Mouse (Mus musculus) midbrain, embryonic 10.5 days (tissue): ENCODE measurements around the gene F10. TPM values are rescaled to one million over a fixed set of nuclear protein-coding genes. Genes with fewer than 3 reads are reported as not detected.

Source experiments
- DNase-seq: peaks from one replicate; pipeline ENCODE4 v3.0.0-alpha.2; 2017; ENCODE audit warnings: low spot score
- H3K27ac ChIP-seq: fragments of 300-500 bp; sonication (generic); replicated peaks from 2 replicates; pipeline ENCODE4 v1.5.1; 2016; ENCODE audit warnings: mild to moderate bottlenecking
- H3K27me3 ChIP-seq: fragments of 300-500 bp; sonication (generic); 2 replicates; pipeline ENCODE4 v1.6.1; 2016; ENCODE audit warnings: low read depth, mild to moderate bottlenecking; ENCODE audit not compliant: poor library complexity, severe bottlenecking
- H3K36me3 ChIP-seq: fragments of 300-500 bp; sonication (generic); 2 replicates; pipeline ENCODE4 v1.6.1; 2016; ENCODE audit warnings: mild to moderate bottlenecking, moderate library complexity
- H3K4me1 ChIP-seq: fragments of 300-500 bp; sonication (generic); 2 replicates; pipeline ENCODE4 v1.6.1; 2016
- H3K4me3 ChIP-seq: fragments of 300-500 bp; sonication (generic); 2 replicates; pipeline ENCODE4 v1.5.1; 2016; ENCODE audit warnings: mild to moderate bottlenecking, moderate library complexity
- H3K9me3 ChIP-seq: fragments of 300-500 bp; sonication (generic); replicated peaks from 2 replicates; pipeline ENCODE4 v1.6.1; 2016; ENCODE audit warnings: mild to moderate bottlenecking
- WGBS: fragments of 180-500 bp; shearing (Covaris S2); methylation state at CpG from one replicate; pipeline ENCODE4 v1.1.7; 2016; 5-methylcytosine and 5-hydroxymethylcytosine counted together
- polyA plus RNA-seq: library from polyadenylated mRNA; unstranded; fragments of >200 nt; fragmentation: Nextera tagmentation; extraction: Ambion mirVana; gene quantifications from 2 replicates; pipeline ENCODE4 v1.2.1, GENCODE M21; 2016

Gene F10
- 0.98 and 1.4 TPM in 2 replicates for polyA plus RNA-seq

DNA sequence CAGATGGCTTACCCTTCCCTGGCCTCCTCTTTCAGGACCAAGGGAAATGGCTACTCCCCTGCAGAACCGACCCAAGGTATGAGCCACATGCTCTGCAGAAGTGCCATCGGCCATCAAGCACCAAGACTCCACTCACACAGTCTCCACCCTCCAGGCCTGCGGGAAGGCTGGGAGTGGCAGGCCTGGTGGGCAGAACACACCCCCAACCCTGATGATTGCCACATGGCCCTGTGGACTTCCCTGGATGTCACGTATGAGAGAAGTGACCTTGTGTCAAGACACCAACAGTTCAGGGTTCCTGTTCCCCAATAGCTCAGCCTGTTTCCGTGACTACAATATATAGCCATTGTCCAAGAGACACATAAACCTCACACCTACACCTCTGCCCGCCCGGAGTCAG is at the start of gene F10:
Gene F10 (plus strand): TSS at position 294 of the 400 bp plus-strand sequence.
- WGBS: 86% methylated on average over 7 of the region's 7 CpGs
- peak within 1 kb of the TSS; percentile 4; the same call in 1 of the 2 replicates for H3K27ac ChIP-seq

DNA sequence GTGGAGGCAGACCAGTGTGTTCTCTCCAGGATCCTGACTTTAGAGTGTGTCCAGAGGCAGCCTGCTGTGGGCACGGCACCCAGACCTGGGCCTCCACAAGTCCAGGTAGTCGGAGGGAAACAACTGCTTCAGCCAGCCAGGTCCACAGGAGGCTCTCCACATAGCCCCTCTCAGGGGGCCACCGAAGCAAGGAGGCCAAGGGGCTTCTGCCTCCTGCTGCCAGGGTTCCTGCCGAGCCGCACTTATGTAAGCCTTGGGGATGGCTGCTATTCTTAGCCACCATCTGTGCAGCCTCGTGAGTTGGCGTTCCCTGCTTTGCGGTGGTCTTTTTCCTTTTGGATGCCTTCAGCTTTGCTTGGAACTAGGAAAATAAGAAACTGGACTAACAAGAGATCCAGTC is 49.5 kb upstream of the F10 start:
- no peak for DNase-seq
- peaks cover 40% of the 10 kb centered on the region for H3K36me3 ChIP-seq
- no peaks in the 10 kb centered on the region for H3K27me3 ChIP-seq
- H3K27ac ChIP-seq: no peak overlapping the region
- no peak overlapping the region for H3K4me3 ChIP-seq
- 85% methylated on average over 8 of the region's 8 CpGs for WGBS
- H3K4me1 ChIP-seq: no peaks in the 10 kb centered on the region
- no peaks in the 10 kb centered on the region for H3K9me3 ChIP-seq

More for the DNA sequence above, at the start of gene F10:
- H3K36me3 ChIP-seq: no peaks in the 10 kb centered on the region
- DNase-seq: no peak
- H3K27me3 ChIP-seq: peaks cover 43% of the 10 kb centered on the region
- H3K4me1 ChIP-seq: peaks cover 25% of the 10 kb centered on the region
- H3K4me3 ChIP-seq: no peak within 1 kb of the TSS
- no peaks in the 10 kb centered on the region for H3K9me3 ChIP-seq

DNA sequence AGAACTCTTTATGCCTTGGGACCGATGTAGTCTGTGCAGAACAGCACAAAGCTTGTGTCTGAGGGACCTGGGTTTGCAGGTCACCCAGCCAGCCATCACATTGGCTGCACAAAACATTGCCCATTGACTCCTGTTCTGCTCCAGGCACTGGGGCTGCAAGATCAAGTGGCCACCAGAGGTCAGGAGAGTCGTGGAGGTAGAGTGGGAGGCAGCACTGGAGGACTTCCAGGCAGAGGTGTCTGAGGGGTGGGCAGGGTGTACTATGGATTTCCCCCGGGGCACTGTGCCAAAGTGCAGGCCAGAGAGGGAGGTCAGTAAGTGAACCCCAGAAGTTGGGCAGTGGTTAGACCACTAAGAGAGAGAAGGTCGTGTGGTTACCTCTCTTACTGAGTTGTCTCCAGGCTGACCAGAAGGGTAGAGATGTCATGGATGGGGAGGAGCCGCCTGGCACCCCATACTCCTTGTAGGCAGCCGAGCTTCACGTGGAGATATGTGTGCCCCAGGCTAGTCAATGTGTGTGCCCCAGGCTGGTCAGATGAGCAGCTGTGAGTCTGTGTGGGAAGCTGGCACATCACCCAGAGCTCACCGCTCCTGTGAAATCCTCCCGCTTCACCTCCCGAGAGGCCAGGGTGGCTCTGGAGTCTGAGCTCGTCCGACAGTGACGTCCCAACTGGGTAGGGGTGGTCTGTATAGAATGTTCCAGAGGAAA is 48.2 kb upstream of the F10 start:
- no peaks in the 10 kb centered on the region for H3K27me3 ChIP-seq
- DNase-seq: no peak
- no peak overlapping the region for H3K4me3 ChIP-seq
- WGBS: 82% methylated on average over 13 of the region's 13 CpGs
- H3K36me3 ChIP-seq: peaks cover 44% of the 10 kb centered on the region
- no peaks in the 10 kb centered on the region for H3K9me3 ChIP-seq
- no peak overlapping the region for H3K27ac ChIP-seq
- no peaks in the 10 kb centered on the region for H3K4me1 ChIP-seq

DNA sequence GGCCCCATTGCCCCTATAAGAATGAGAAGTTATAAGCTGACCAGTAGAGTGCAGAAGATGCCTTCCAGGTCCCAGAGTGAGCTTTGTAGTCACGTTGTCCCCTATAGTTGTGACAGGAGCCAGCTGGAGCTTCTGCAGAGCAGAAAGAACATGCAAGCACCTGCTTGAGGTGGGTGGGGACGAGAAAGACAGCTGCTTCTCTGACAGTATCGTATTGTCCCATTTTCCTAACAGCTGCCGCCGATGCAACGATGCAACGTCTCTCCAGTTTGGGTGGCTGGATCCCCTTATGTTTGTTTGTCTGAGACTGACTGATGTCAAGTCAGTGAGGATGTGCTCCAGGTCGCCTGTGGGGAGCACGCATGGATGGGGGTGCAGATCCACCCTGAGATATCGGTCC is 45.7 kb upstream of the F10 start:
- Histone ChIP-seq H3K27ac (no peak overlapping the region), H3K9me3 (no peaks in the 10 kb centered on the region), H3K27me3 (no peaks in the 10 kb centered on the region), H3K4me3 (no peak overlapping the region), H3K36me3 (peaks cover 41% of the 10 kb centered on the region; the same call in 1 of the 2 replicates), H3K4me1 (no peaks in the 10 kb centered on the region)
- 85% methylated on average over 10 of the region's 10 CpGs for WGBS
- DNase-seq: no peak

DNA sequence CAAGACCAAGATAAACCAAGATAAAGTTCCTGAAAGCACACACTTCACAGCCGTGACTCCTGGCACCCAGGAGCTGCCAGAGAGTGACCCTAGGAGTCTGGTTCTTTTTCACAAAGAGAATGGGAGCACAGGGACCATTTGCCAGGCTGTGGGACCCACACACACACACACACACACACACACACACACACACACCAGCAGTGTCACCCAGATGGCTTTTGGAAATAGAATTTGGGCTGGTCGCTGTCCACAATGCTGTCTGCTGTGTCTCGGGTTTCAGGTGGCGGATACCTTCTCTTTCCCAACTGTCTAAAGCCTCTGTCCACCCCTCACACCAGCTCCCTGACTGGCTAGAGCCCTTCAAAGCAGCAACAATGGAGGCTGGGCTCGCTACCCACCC is 42.6 kb upstream of the F10 start:
- Histone ChIP-seq H3K9me3 (no peaks in the 10 kb centered on the region), H3K27ac (no peak overlapping the region), H3K4me1 (no peaks in the 10 kb centered on the region), H3K27me3 (no peaks in the 10 kb centered on the region), H3K4me3 (no peak overlapping the region), H3K36me3 (peaks cover 58% of the 10 kb centered on the region)
- WGBS: 81% methylated on average over 5 of the region's 5 CpGs
- DNase-seq: no peak

DNA sequence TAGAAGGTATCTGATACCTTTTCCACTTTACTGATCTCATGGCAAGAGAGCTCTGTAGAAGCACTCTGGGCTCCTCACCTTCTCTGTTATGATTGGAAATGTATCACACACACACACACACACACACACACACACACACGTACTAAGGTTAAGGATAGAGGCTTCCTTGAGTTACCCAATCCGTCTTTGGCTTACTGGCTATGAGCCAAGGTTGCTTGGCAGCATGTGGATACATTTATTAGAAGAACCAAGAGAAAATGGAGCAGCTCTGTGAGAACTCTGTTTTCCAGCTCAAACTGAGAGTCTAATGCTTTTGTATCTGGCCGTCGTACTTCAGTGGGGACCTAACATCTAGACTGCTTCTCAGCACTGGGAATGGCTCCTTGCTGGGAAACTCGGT is 41.6 kb upstream of the F10 start:
- Histone ChIP-seq H3K36me3 (peaks cover 67% of the 10 kb centered on the region), H3K4me1 (no peaks in the 10 kb centered on the region), H3K27me3 (no peaks in the 10 kb centered on the region), H3K27ac (no peak overlapping the region), H3K4me3 (no peak overlapping the region), H3K9me3 (no peaks in the 10 kb centered on the region)
- 87% methylated on average over 5 of the region's 5 CpGs for WGBS
- DNase-seq: no peak

DNA sequence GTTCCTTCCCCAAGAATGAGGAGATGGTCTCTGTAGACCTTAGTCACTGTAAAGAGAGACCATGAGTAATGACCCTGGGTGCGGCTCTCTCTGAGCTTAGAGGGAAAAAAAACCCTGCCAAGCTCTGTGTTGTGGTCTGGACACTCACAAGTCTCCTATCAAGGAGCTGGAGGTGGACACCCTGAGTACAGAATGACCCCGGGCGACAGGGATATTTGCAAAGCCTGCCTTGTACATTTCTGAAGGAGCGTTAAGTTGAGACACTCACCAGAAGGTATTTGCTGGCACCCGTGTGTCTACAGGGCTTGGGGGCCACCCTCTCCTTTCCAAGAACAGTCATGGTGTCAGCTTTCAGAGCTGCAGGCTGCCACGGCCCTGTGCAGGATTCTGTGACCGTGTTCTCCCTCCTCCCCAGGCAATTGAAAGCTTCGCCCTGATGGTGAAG is 40.3 kb upstream of the F10 start:
- no peak overlapping the region for H3K27ac ChIP-seq
- no peaks in the 10 kb centered on the region for H3K27me3 ChIP-seq
- H3K36me3 ChIP-seq: peaks cover 72% of the 10 kb centered on the region
- no peak overlapping the region for H3K4me3 ChIP-seq
- WGBS: 76% methylated on average over 8 of the region's 8 CpGs
- H3K4me1 ChIP-seq: no peaks in the 10 kb centered on the region
- no peaks in the 10 kb centered on the region for H3K9me3 ChIP-seq
- DNase-seq: no peak

DNA sequence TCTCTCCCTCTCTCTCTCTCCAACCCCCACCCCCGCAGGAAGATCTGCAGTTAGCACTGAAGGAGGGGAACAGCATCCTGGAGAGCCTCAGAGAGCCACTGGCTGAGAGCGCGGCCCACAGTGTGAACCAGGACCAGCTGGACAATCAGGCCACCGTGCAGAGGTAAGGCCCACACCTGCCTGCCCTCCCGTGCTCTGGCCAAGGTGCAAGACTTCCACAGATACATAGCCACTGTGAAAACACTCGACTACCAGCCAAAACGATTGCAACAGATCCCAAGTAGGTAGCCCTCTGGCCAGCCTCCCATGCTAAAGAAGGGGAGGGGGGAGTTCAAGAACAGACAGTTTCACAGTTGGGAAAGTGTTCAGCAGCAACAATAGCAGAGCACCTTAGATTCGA is 38.8 kb upstream of the F10 start:
- H3K4me1 ChIP-seq: no peaks in the 10 kb centered on the region
- DNase-seq: no peak
- no peak overlapping the region for H3K4me3 ChIP-seq
- no peaks in the 10 kb centered on the region for H3K27me3 ChIP-seq
- no peaks in the 10 kb centered on the region for H3K9me3 ChIP-seq
- 85% methylated on average over 8 of the region's 8 CpGs for WGBS
- peaks cover 87% of the 10 kb centered on the region for H3K36me3 ChIP-seq
- H3K27ac ChIP-seq: no peak overlapping the region

DNA sequence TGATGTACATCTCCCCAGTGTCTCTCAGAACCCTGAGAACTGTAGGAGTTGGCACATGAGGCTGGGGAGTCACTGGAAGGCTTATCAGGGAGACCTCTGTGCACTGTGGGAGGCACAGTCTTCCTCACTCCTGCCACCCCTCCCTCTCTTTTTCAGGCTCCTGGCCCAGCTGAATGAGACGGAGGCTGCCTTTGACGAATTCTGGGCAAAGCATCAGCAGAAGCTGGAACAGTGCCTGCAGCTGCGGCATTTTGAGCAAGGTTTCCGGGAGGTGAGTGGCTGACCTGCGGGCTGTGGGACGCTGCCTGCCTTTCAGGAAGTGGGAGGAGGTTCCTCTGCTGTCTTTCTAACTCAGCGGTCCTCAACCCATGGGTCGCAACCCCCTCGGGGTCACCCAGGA is 37.3 kb upstream of the F10 start:
- H3K36me3 ChIP-seq: peaks cover 90% of the 10 kb centered on the region
- H3K9me3 ChIP-seq: no peaks in the 10 kb centered on the region
- H3K4me1 ChIP-seq: no peaks in the 10 kb centered on the region
- H3K27me3 ChIP-seq: no peaks in the 10 kb centered on the region
- H3K27ac ChIP-seq: no peak overlapping the region
- H3K4me3 ChIP-seq: no peak overlapping the region
- 89% methylated on average over 9 of the region's 9 CpGs for WGBS
- DNase-seq: no peak

DNA sequence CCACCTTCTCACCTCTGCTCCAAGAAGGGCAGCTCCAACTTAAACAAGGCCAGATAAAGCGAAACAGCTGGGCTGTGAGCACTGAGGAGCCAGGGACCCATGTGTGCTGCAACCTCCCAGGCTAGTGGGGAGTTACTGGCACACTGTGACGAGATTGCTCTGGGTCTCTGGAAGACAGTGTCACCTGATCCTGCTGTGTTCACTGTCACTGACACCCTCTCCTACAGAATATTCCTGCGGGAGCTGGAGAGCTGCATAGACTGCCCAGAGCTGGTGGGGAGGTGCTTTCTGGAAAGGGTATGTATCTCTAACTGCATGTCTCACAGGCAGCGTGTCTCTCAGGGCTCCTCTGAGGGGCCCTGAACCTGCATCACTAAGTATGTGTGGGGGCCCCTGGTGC is 29.6 kb upstream of the F10 start:
- Histone ChIP-seq H3K27me3 (no peaks in the 10 kb centered on the region), H3K36me3 (peaks cover 98% of the 10 kb centered on the region), H3K9me3 (peaks cover 12% of the 10 kb centered on the region), H3K4me1 (no peaks in the 10 kb centered on the region), H3K27ac (no peak overlapping the region), H3K4me3 (no peak overlapping the region)
- 76% methylated on average over 4 of the region's 4 CpGs for WGBS
- no peak for DNase-seq

DNA sequence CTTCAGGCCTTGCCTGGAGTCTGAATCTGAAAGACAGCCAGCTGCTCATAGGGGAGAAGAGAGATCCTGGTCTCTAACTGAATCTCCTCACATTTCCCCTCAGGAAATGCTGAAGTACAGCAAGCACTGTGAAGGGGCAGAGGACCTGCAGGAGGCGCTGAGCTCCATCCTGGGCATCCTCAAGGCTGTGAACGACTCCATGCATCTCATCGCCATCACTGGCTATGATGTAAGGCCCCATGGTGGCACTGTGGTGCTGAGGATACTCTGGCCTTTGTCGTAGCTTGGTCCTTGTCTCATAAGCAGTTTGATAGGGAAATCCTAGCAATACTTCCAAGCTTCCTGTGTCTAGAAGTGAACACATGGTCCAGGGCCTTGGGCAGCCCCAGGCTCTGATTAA is 26.8 kb upstream of the F10 start:
- Histone ChIP-seq H3K4me3 (no peak overlapping the region), H3K4me1 (no peaks in the 10 kb centered on the region), H3K36me3 (peaks cover 98% of the 10 kb centered on the region), H3K9me3 (peaks cover 12% of the 10 kb centered on the region), H3K27me3 (no peaks in the 10 kb centered on the region), H3K27ac (no peak overlapping the region)
- DNase-seq: no peak
- 68% methylated on average over 4 of the region's 4 CpGs for WGBS

DNA sequence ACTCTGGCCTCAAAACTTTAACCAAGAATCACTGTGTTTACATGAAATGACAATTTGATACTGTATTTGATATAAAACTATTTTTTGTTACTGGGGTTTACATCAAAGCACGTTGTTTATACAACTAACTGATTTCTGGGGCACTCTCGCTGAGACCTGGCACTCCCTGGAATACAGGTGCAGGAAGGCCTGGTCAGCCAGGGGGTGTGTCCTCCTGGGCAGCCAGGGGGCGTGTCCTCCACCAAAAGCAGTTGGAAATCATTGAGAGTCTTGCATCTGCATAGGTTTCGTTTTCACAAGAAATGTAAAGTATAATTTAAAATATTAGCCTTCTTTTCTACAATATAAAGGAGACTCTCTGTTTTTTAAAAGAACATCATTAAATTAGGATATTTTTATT is 17.5 kb upstream of the F10 start:
- no peak overlapping the region for H3K4me3 ChIP-seq
- DNase-seq: no peak
- WGBS: 64% methylated on average over 4 of the region's 4 CpGs
- no peaks in the 10 kb centered on the region for H3K4me1 ChIP-seq
- no peak overlapping the region for H3K27ac ChIP-seq
- peaks cover 56% of the 10 kb centered on the region for H3K36me3 ChIP-seq
- H3K27me3 ChIP-seq: no peaks in the 10 kb centered on the region
- H3K9me3 ChIP-seq: no peaks in the 10 kb centered on the region

DNA sequence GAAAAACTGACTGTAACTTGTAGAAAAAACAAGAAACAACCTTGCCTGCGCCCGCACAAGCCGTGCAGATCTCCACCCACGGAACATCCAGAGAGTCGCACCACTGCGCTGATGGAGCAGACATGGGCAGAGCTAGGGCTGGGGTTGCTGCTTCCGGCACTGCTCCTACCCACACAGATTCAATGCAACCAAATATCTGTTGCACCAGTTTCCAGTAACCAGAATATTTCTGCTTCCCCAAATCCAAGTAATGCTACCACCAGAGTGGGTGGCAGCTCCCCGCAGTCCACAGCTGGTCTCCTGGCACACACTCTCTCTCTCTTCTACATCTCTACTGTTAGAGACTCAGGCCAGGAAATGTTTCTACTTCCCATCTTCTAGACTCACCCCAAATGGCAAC is 15.3 kb upstream of the F10 start:
- Histone ChIP-seq H3K4me1 (peaks cover 9% of the 10 kb centered on the region), H3K9me3 (no peaks in the 10 kb centered on the region), H3K27ac (no peak overlapping the region), H3K27me3 (no peaks in the 10 kb centered on the region), H3K36me3 (peaks cover 34% of the 10 kb centered on the region), H3K4me3 (no peak overlapping the region)
- no peak for DNase-seq
- 96% methylated on average over 8 of the region's 8 CpGs for WGBS
